Mouse (Mus musculus) effector memory CD4-positive, alpha-beta T cell, adult 5 months (primary cell): ENCODE measurements around the gene Havcr2. TPM values are rescaled to one million over a fixed set of nuclear protein-coding genes. Genes with fewer than 3 reads are reported as not detected.

Experiments used
- polyA plus RNA-seq: library from polyadenylated mRNA; unstranded; fragments of 100-300 nt; shearing (Covaris generic); gene quantifications from one replicate; pipeline ENCODE4 v1.2.1, GENCODE M21; 2017

Gene Havcr2
- polyA plus RNA-seq, result 1.4 TPM

DNA sequence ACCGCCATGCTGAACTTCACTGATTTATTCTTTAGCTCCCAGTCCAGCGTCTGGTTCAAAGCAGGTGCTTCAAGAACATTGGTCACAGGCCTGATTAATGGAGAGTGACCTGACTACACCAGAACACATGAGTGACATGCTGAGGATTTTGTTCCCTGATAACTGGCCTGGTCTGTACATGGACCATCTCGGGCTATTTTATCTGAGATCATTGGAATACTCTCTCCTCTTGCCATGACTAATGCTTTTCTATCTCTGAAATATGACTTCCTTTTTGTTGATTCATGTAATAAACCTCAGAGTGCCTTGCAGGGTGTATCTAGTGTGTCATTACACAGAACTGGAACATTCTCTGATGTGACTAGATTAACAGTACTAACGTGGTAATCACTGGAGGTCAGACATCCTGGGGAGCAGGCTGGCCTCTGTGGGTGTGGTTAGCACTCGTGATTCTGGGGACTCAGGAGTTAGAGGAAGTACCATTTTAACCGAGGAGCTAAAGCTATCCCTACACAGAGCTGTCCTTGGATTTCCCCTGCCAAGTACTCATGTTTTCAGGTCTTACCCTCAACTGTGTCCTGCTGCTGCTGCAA is at the start of gene Havcr2:
Gene Havcr2 (plus strand): TSS at position 483 of the 593 bp plus-strand sequence.

DNA sequence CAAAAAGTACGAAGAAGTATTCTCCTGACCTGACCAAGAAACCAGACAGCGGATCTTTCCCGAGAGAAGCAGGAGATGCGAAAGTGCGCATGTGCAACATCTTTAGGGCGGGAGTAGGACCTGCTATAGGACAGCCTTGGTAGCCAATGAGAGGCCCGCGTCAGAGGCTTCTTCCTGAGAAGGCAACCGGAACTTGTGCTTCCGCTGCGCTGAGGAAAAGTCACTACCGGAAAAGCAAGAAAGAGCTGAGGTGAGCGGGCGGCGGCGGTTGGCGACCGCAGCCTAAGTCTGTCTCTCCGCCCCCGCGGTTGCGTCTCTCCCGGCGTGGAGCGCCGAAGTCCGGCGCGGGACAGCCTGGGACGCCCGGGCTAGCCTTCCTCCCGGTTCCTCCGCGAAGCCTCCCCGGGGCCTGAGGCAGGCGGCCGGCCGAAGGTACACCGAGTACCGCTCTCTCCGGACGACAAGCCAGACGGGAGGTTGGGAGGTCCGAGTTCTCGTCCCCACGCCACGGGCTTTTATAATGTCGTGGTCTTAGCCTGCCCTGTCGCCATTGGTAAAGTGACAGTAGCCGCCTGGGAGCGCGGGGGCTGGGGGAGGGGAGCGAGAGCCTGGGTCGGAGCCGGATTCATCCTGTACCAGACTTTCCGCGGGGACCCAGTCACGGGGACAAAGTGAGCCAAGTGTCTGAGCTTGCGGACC is 17.8 kb upstream of the Havcr2 start, which contains the start of gene Med7:
Gene Med7 (plus strand): TSS at position 166 of the 699 bp plus-strand sequence.

GRCm38 (mm10) chr11:46523912-46524311 is 69.2 kb downstream of the Havcr2 start, which contains the start of gene Gm12169:
Gm12169 (plus strand) TSS chr11:46524212.

Other genes starting within 250 kb of the Havcr2 start
- gene Fndc9, start 219.4 kb upstream of the Havcr2 start, polyA plus RNA-seq, result 0.97 TPM
- gene Cyfip2, start 142.1 kb upstream of the Havcr2 start, polyA plus RNA-seq, result 155 TPM
- 1,045 TPM for gene Itk, start 65.4 kb upstream of the Havcr2 start, polyA plus RNA-seq
- gene Fam71b, start 58.4 kb upstream of the Havcr2 start, polyA plus RNA-seq, result 13.5 TPM
- gene Med7, start 18.0 kb upstream of the Havcr2 start, polyA plus RNA-seq, result 37.3 TPM
- gene Gm12169, start 69.3 kb downstream of the Havcr2 start, polyA plus RNA-seq, result not detected
- not detected for gene BC053393, start 116.6 kb downstream of the Havcr2 start, polyA plus RNA-seq
- not detected for gene Dppa1, start 174.3 kb downstream of the Havcr2 start, polyA plus RNA-seq